Comparison of ENCODE assay signal across 10 mouse cellular contexts in genomic region chr10:43171106-43171505, GRCm38 (mm10). TPM values are rescaled to one million over a fixed set of nuclear protein-coding genes. Genes with fewer than 3 reads are reported as not detected.
DNase-seq lines count a peak whose midpoint lies in the region; ATAC-seq and TF ChIP-seq lines count a peak whose summit lies in the region.
"Had no signal": no experiment of that assay in that cellular context is flagged by ENCODE, and none has a peak within 500 bp of the region (broad histone marks: within the 10 kb centered on the region; RNA-seq: fewer than 3 reads in every experiment).

No protein-coding gene starts in this region.

- peak overlapping the region; percentile 27; the same call in 1 of the 2 replicates for H3K9ac ChIP-seq in embryonic facial prominence, embryonic 13.5 days
- H3K9ac ChIP-seq in hindbrain, embryonic 12.5 days, result peak overlapping the region; percentile 45; the same call in 1 of the 2 replicates
- no peak overlapping the region for H3K9ac ChIP-seq in liver, embryonic 11.5 days (ENCODE audit: low read depth, low read length)
- H3K9ac ChIP-seq: liver, embryonic 14.5 days had no signal

- H3K27me3 ChIP-seq in embryonic facial prominence, embryonic 13.5 days, result peaks cover 11% of the 10 kb centered on the region
- H3K27me3 ChIP-seq in hindbrain, embryonic 12.5 days, result peaks cover 5% of the 10 kb centered on the region
- peaks cover 68% of the 10 kb centered on the region for H3K27me3 ChIP-seq in liver, embryonic 11.5 days (replicated peaks; ENCODE audit: control insufficient read depth, insufficient read depth, low read length)

- intact Hi-C loops in gastrocnemius, adult 2 months (cut with DNase I), result loop anchor here (5.0 kb wide), 4 partner anchors 134 to 211 kb away; no protein-coding TSS in a partner anchor

- peaks cover 40% of the 10 kb centered on the region for H3K4me1 ChIP-seq in embryonic facial prominence, embryonic 13.5 days
- H3K4me1 ChIP-seq in hindbrain, embryonic 12.5 days, result peaks cover 28% of the 10 kb centered on the region
- H3K4me1 ChIP-seq in liver, embryonic 11.5 days (replicated peaks; ENCODE audit: control insufficient read depth, insufficient read depth, low read length), result no peaks in the 10 kb centered on the region; the same call in none of the 2 replicates

- H3K9me3 ChIP-seq in embryonic facial prominence, embryonic 13.5 days, result no peaks in the 10 kb centered on the region
- 0 out of 2 replicates have a peak, but pooled peaks cover 3% of the 10 kb centered on the region for H3K9me3 ChIP-seq in hindbrain, embryonic 12.5 days (replicated peaks)
- H3K9me3 ChIP-seq in liver, embryonic 11.5 days (ENCODE audit: control insufficient read depth, low read length), result no peaks in the 10 kb centered on the region

- H3K4me3 ChIP-seq in gastrocnemius, adult 2 months, result peak overlapping the region; percentile 88
- peak overlapping the region; percentile 82 for H3K4me3 ChIP-seq in embryonic facial prominence, embryonic 13.5 days
- peak overlapping the region; percentile 89 for H3K4me3 ChIP-seq in hindbrain, embryonic 12.5 days
- no peak overlapping the region for H3K4me3 ChIP-seq in liver, embryonic 11.5 days (ENCODE audit: low read depth, low read length)

- DNase-seq in gastrocnemius, adult 2 months, result peak; percentile 57
- no peak for DNase-seq in gastrocnemius, postnatal 4 days (ENCODE audit: low spot score in 2 of 2)
- DNase-seq in neural tube, embryonic 10.5 days (ENCODE audit: extremely low spot score, low spot score), result peak; percentile 43
- no peak for DNase-seq in liver, embryonic 11.5 days (ENCODE audit: low spot score)
- DNase-seq in urinary bladder, postnatal 10 days (ENCODE audit: low spot score), result no peak

- peak overlapping the region; percentile 90 for H3K27ac ChIP-seq in gastrocnemius, adult 2 months
- H3K27ac ChIP-seq in embryonic facial prominence, embryonic 13.5 days, result no peak overlapping the region
- peak overlapping the region; percentile 35; the same call in 1 of the 2 replicates for H3K27ac ChIP-seq in hindbrain, embryonic 12.5 days
- H3K27ac ChIP-seq in liver, embryonic 11.5 days (ENCODE audit: low read depth, low read length), result no peak overlapping the region
- H3K27ac ChIP-seq: liver, embryonic 14.5 days had no signal

- TF ChIP-seq CTCF in gastrocnemius, adult 2 months (IDR thresholded peaks at IDR 0.05), result no peak

- no peaks in the 10 kb centered on the region for H3K36me3 ChIP-seq in embryonic facial prominence, embryonic 13.5 days
- H3K36me3 ChIP-seq in hindbrain, embryonic 12.5 days, result no peaks in the 10 kb centered on the region
- no peaks in the 10 kb centered on the region for H3K36me3 ChIP-seq in liver, embryonic 11.5 days (ENCODE audit: control insufficient read depth, insufficient read depth, low read length)

- WGBS in embryonic facial prominence, embryonic 13.5 days, result 3% methylated on average over 8 of the region's 8 CpGs
- 4% methylated on average over 8 of the region's 8 CpGs for WGBS in hindbrain, embryonic 12.5 days
- 4% methylated on average over 8 of the region's 8 CpGs for WGBS in liver, embryonic 11.5 days

- H3K4me2 ChIP-seq in embryonic facial prominence, embryonic 13.5 days, result peak overlapping the region; percentile 83
- peak overlapping the region; percentile 83 for H3K4me2 ChIP-seq in hindbrain, embryonic 12.5 days (replicated peaks)
- H3K4me2 ChIP-seq in liver, embryonic 11.5 days, result no peak overlapping the region

- no peak for ATAC-seq in embryonic facial prominence, embryonic 13.5 days (ENCODE audit: insufficient number of reproducible peaks, insufficient read depth, low FRiP score, low TSS enrichment, low read depth)
- no peak for ATAC-seq in hindbrain, embryonic 12.5 days (ENCODE audit: low FRiP score)
- ATAC-seq in liver, embryonic 11.5 days (replicated peaks; ENCODE audit: low FRiP score), result no peak
- no peak for ATAC-seq in erythroblast, adult 5-6 weeks (replicated peaks; ENCODE audit: low FRiP score, poor library complexity, severe bottlenecking)

RNA-seq across cellular contexts. Expression of gene Sobp, which starts 3.2 kb away (rescaled TPM):
- total RNA-seq in gastrocnemius, adult 2 months (2021), result 10 to 100 TPM; 29.2 to 34.5 TPM
- total RNA-seq in gastrocnemius, postnatal 4 days (2021), result 10 to 100 TPM; 21.5 to 25.4 TPM
- 5.4 and 5.6 TPM in 2 replicates for polyA plus RNA-seq in embryonic facial prominence, embryonic 13.5 days (2015; fragmentation: Nextera tagmentation; extraction: Ambion mirVana)
- 10.8 and 11.5 TPM in 2 replicates for polyA plus RNA-seq in hindbrain, embryonic 12.5 days (2016; fragmentation: Nextera tagmentation; extraction: Ambion mirVana)
- polyA plus RNA-seq in liver, embryonic 11.5 days (2014; fragmentation: Nextera tagmentation; extraction: Ambion mirVana), result 0.44 and 0.45 TPM in 2 replicates
- not detected in 2 replicates for total RNA-seq in erythroblast, adult 5-6 weeks (2015; ENCODE audit: low replicate concordance)
- total RNA-seq in erythroblast, adult 5-6 weeks (2017; ENCODE audit: low replicate concordance), result not detected in 2 replicates

RNA-seq across cellular contexts. Expression of gene 9030612E09Rik, which starts 3.4 kb away (rescaled TPM):
- total RNA-seq in gastrocnemius, adult 2 months (2021), result 1 to 10 TPM; 1.7 to 2.6 TPM
- 1 to 10 TPM; 1.9 to 2.4 TPM for total RNA-seq in gastrocnemius, postnatal 4 days (2021)
- polyA plus RNA-seq in embryonic facial prominence, embryonic 13.5 days (2015; fragmentation: Nextera tagmentation; extraction: Ambion mirVana), result 2.3 and 2.4 TPM in 2 replicates
- polyA plus RNA-seq in hindbrain, embryonic 12.5 days (2016; fragmentation: Nextera tagmentation; extraction: Ambion mirVana), result 2.5 and 2.6 TPM in 2 replicates
- not detected in 2 replicates for polyA plus RNA-seq in liver, embryonic 11.5 days (2014; fragmentation: Nextera tagmentation; extraction: Ambion mirVana)
- not detected in 2 replicates for total RNA-seq in erythroblast, adult 5-6 weeks (2015; ENCODE audit: low replicate concordance)
- not detected in 2 replicates for total RNA-seq in erythroblast, adult 5-6 weeks (2017; ENCODE audit: low replicate concordance)
- polyA plus RNA-seq: liver, embryonic 14.5 days; spleen, adult 2 months had no signal

RNA-seq across cellular contexts. Expression of gene Pdss2, which starts 50.2 kb away (rescaled TPM):
- total RNA-seq in gastrocnemius, adult 2 months (2021), result 10 to 100 TPM; 16.8 to 25.0 TPM
- total RNA-seq in gastrocnemius, postnatal 4 days (2021), result 10 to 100 TPM; 17.6 to 20.5 TPM
- 13.0 and 14.7 TPM in 2 replicates for polyA plus RNA-seq in embryonic facial prominence, embryonic 13.5 days (2015; fragmentation: Nextera tagmentation; extraction: Ambion mirVana)
- polyA plus RNA-seq in hindbrain, embryonic 12.5 days (2016; fragmentation: Nextera tagmentation; extraction: Ambion mirVana), result 14.6 and 14.9 TPM in 2 replicates
- 14.9 and 16.2 TPM in 2 replicates for polyA plus RNA-seq in liver, embryonic 11.5 days (2014; fragmentation: Nextera tagmentation; extraction: Ambion mirVana)
- 0.38 and 1.9 TPM in 2 replicates for total RNA-seq in erythroblast, adult 5-6 weeks (2015; ENCODE audit: low replicate concordance)
- 6.6 and 9.3 TPM in 2 replicates for total RNA-seq in erythroblast, adult 5-6 weeks (2017; ENCODE audit: low replicate concordance)

Comparison
In these comparisons a context has a peak if more than half of its experiments do, and no peak if none do; other contexts are left out.
1. DNase-seq: peak in gastrocnemius, adult 2 months (single experiment) and neural tube, embryonic 10.5 days (single experiment); none in gastrocnemius, postnatal 4 days (0 of 2), liver, embryonic 11.5 days (single experiment) and urinary bladder, postnatal 10 days (single experiment).
2. H3K27ac ChIP-seq: peak in gastrocnemius, adult 2 months (single experiment) and hindbrain, embryonic 12.5 days (single experiment); none in embryonic facial prominence, embryonic 13.5 days (single experiment) and liver, embryonic 11.5 days (single experiment).
3. RNA of gene Sobp, which starts 3.2 kb away (total RNA-seq): 29.2 to 34.5 TPM in gastrocnemius, adult 2 months and 21.5 to 25.4 TPM in gastrocnemius, postnatal 4 days; not detected in erythroblast, adult 5-6 weeks; every median in the first group is over 10 times any median in the second.